Comparison of ENCODE assay signal across 18 mouse cellular contexts in genomic region chr17:74284397-74285115, GRCm38 (mm10). TPM values are rescaled to one million over a fixed set of nuclear protein-coding genes. Genes with fewer than 3 reads are reported as not detected.
DNase-seq lines count a peak whose midpoint lies in the region; ATAC-seq and TF ChIP-seq lines count a peak whose summit lies in the region.
"Had no signal": no experiment of that assay in that cellular context is flagged by ENCODE, and none has a peak within 500 bp of the region (broad histone marks: within the 10 kb centered on the region; RNA-seq: fewer than 3 reads in every experiment).

No protein-coding gene starts in this region.

- no peak overlapping the region for H3K9ac ChIP-seq in heart, embryonic 11.5 days (ENCODE audit: low read depth, low read length)
- H3K9ac ChIP-seq in liver, adult 2 months (ENCODE audit: low read depth, low read length) = no peak overlapping the region
- H3K9ac ChIP-seq in liver, embryonic 11.5 days (ENCODE audit: low read depth, low read length) = no peak overlapping the region
- H3K9ac ChIP-seq: forebrain, embryonic 15.5 days; intestine, embryonic 15.5 days; lung, embryonic 14.5 days; midbrain, embryonic 15.5 days; neural tube, embryonic 13.5 days had no signal

- no peak for TF ChIP-seq POLR2A in liver, adult 2 months (IDR thresholded peaks at IDR 0.05; ENCODE audit: extremely low read depth, insufficient read depth, low read length)

- H3K4me2 ChIP-seq in heart, embryonic 11.5 days = no peak overlapping the region
- H3K4me2 ChIP-seq in liver, embryonic 11.5 days = no peak overlapping the region
- H3K4me2 ChIP-seq: forebrain, embryonic 15.5 days; intestine, embryonic 15.5 days; lung, embryonic 14.5 days; midbrain, embryonic 15.5 days; neural tube, embryonic 13.5 days had no signal

- peak; percentile 93 for DNase-seq in heart, adult 11 months
- DNase-seq in liver, adult 2 months (ENCODE audit: extremely low read depth, low read depth, low spot score) = peak; percentile 95
- no peak for DNase-seq in liver, embryonic 11.5 days (ENCODE audit: low spot score)
- peak; percentile 50 for DNase-seq in brain, adult 2 months (ENCODE audit: low read depth, low spot score)
- peak; percentile 38 for DNase-seq in lung, postnatal 36 days
- no peak for DNase-seq in urinary bladder, postnatal 10 days (ENCODE audit: low spot score)
- DNase-seq in frontal cortex, postnatal 25 days (ENCODE audit: low spot score in 2 of 2) = no peak
- DNase-seq: cerebellum, adult 9-10 months; heart, postnatal 4 days; lung, embryonic 14.5 days; right cerebral cortex, adult 18-20 months; thymus, postnatal 25 days had no signal

- H3K4me3 ChIP-seq in heart, embryonic 11.5 days (ENCODE audit: low read depth, low read length) = no peak overlapping the region
- no peak overlapping the region for H3K4me3 ChIP-seq in liver, adult 2 months (ENCODE audit: insufficient read depth, low read depth, low read length)
- H3K4me3 ChIP-seq in liver, embryonic 11.5 days (ENCODE audit: low read depth, low read length) = no peak overlapping the region
- H3K4me3 ChIP-seq: forebrain, embryonic 15.5 days; intestine, embryonic 15.5 days; midbrain, embryonic 15.5 days; neural tube, embryonic 13.5 days had no signal

- no peaks in the 10 kb centered on the region for H3K9me3 ChIP-seq in heart, embryonic 11.5 days (replicated peaks; ENCODE audit: control insufficient read depth, low read length)
- no peaks in the 10 kb centered on the region for H3K9me3 ChIP-seq in liver, embryonic 11.5 days (ENCODE audit: control insufficient read depth, low read length)
- H3K9me3 ChIP-seq: forebrain, embryonic 15.5 days; intestine, embryonic 15.5 days; midbrain, embryonic 15.5 days; neural tube, embryonic 13.5 days had no signal

- no peaks in the 10 kb centered on the region for H3K36me3 ChIP-seq in heart, embryonic 11.5 days (ENCODE audit: control insufficient read depth, insufficient read depth, low read length)
- peaks cover 1% of the 10 kb centered on the region; the same call in 1 of the 2 replicates for H3K36me3 ChIP-seq in liver, adult 2 months (ENCODE audit: control insufficient read depth, insufficient read depth, low read length)
- H3K36me3 ChIP-seq in liver, embryonic 11.5 days (ENCODE audit: control insufficient read depth, insufficient read depth, low read length) = peaks cover 10% of the 10 kb centered on the region; the same call in 1 of the 2 replicates
- H3K36me3 ChIP-seq: forebrain, embryonic 15.5 days; intestine, embryonic 15.5 days; midbrain, embryonic 15.5 days had no signal

- H3K27ac ChIP-seq in heart, embryonic 11.5 days (ENCODE audit: low read depth, low read length) = no peak overlapping the region
- 0 out of 2 replicates have a peak overlapping the region, but pooled peaks have one; percentile 61 for H3K27ac ChIP-seq in liver, adult 2 months (replicated peaks; ENCODE audit: insufficient read depth, low read depth, low read length)
- no peak overlapping the region; the same call in 1 of the 2 replicates for H3K27ac ChIP-seq in liver, embryonic 11.5 days (ENCODE audit: low read depth, low read length)
- H3K27ac ChIP-seq: forebrain, embryonic 15.5 days; intestine, embryonic 15.5 days; midbrain, embryonic 15.5 days; neural tube, embryonic 13.5 days had no signal

- no peak for TF ChIP-seq CTCF in liver, adult 2 months (IDR thresholded peaks at IDR 0.05; ENCODE audit: low read depth, low read length)

- no peak for ATAC-seq in heart, embryonic 11.5 days (replicated peaks; ENCODE audit: insufficient number of reproducible peaks, low FRiP score, low TSS enrichment)
- ATAC-seq in liver, embryonic 11.5 days (replicated peaks; ENCODE audit: low FRiP score) = no peak
- ATAC-seq: forebrain, embryonic 15.5 days; intestine, embryonic 15.5 days; midbrain, embryonic 15.5 days; Patski had no signal

- peaks cover 9% of the 10 kb centered on the region; the same call in 1 of the 2 replicates for H3K4me1 ChIP-seq in heart, embryonic 11.5 days (ENCODE audit: control insufficient read depth, insufficient read depth, low read length)
- H3K4me1 ChIP-seq in liver, adult 2 months (ENCODE audit: control insufficient read depth, insufficient read depth, low read length) = peaks cover 13% of the 10 kb centered on the region
- peaks cover 18% of the 10 kb centered on the region for H3K4me1 ChIP-seq in liver, embryonic 11.5 days (replicated peaks; ENCODE audit: control insufficient read depth, insufficient read depth, low read length)
- H3K4me1 ChIP-seq: forebrain, embryonic 15.5 days; intestine, embryonic 15.5 days; midbrain, embryonic 15.5 days had no signal

- H3K27me3 ChIP-seq in heart, embryonic 11.5 days (ENCODE audit: control insufficient read depth, insufficient read depth, low read length) = no peaks in the 10 kb centered on the region
- H3K27me3 ChIP-seq in liver, adult 2 months (ENCODE audit: control insufficient read depth, insufficient read depth, low read length) = no peaks in the 10 kb centered on the region
- H3K27me3 ChIP-seq in liver, embryonic 11.5 days (replicated peaks; ENCODE audit: control insufficient read depth, insufficient read depth, low read length) = no peaks in the 10 kb centered on the region
- H3K27me3 ChIP-seq: forebrain, embryonic 15.5 days; intestine, embryonic 15.5 days; midbrain, embryonic 15.5 days; neural tube, embryonic 13.5 days; Patski had no signal

- H3K79me2 ChIP-seq in liver, adult 2 months (ENCODE audit: control insufficient read depth, insufficient read depth, low read length) = peaks cover 44% of the 10 kb centered on the region

- 84% methylated on average over 2 of the region's 2 CpGs for WGBS in heart, embryonic 11.5 days (ENCODE audit: insufficient replicate concordance)
- 15% methylated on average over 2 of the region's 2 CpGs for WGBS in liver, adult 2 months
- 76% methylated on average over 2 of the region's 2 CpGs for WGBS in liver, embryonic 11.5 days

RNA-seq across cellular contexts. Expression of gene Memo1, which starts 10.8 kb away (rescaled TPM):
- 79.6 and 85.3 TPM in 2 replicates for polyA plus RNA-seq in heart, embryonic 11.5 days (2014; fragmentation: Nextera tagmentation; extraction: Ambion mirVana)
- 31.8 and 36.6 TPM in 2 replicates for total RNA-seq in liver, adult 2 months (2014; rRNA removed)
- 34.5 and 36.0 TPM in 2 replicates for polyA plus RNA-seq in liver, adult 2 months (2012; rRNA removed)
- 127 and 139 TPM in 2 replicates for polyA plus RNA-seq in liver, embryonic 11.5 days (2014; fragmentation: Nextera tagmentation; extraction: Ambion mirVana)

RNA-seq across cellular contexts. Expression of gene Dpy30, which starts 39.2 kb away (rescaled TPM):
- polyA plus RNA-seq in heart, embryonic 11.5 days (2014; fragmentation: Nextera tagmentation; extraction: Ambion mirVana) = 200 and 209 TPM in 2 replicates
- 22.1 and 29.2 TPM in 2 replicates for total RNA-seq in liver, adult 2 months (2014; rRNA removed)
- 30.4 and 34.7 TPM in 2 replicates for polyA plus RNA-seq in liver, adult 2 months (2012; rRNA removed)
- 264 and 272 TPM in 2 replicates for polyA plus RNA-seq in liver, embryonic 11.5 days (2014; fragmentation: Nextera tagmentation; extraction: Ambion mirVana)

RNA-seq across cellular contexts. Expression of gene Spast, which starts 54.2 kb away (rescaled TPM):
- 16.2 and 17.5 TPM in 2 replicates for polyA plus RNA-seq in heart, embryonic 11.5 days (2014; fragmentation: Nextera tagmentation; extraction: Ambion mirVana)
- 15.0 and 16.8 TPM in 2 replicates for total RNA-seq in liver, adult 2 months (2014; rRNA removed)
- polyA plus RNA-seq in liver, adult 2 months (2012; rRNA removed) = 5.6 and 6.1 TPM in 2 replicates
- 15.8 and 17.7 TPM in 2 replicates for polyA plus RNA-seq in liver, embryonic 11.5 days (2014; fragmentation: Nextera tagmentation; extraction: Ambion mirVana)

Comparison
In these comparisons a context has a peak if more than half of its experiments do, and no peak if none do; other contexts are left out.
1. DNase-seq: peak in heart, adult 11 months (single experiment), liver, adult 2 months (single experiment), brain, adult 2 months (single experiment) and lung, postnatal 36 days (single experiment); none in liver, embryonic 11.5 days (single experiment), urinary bladder, postnatal 10 days (single experiment) and frontal cortex, postnatal 25 days (0 of 2).